Mouse (Mus musculus) hematopoietic stem cell, adult 5-6 weeks (primary cell): ENCODE data around the gene Pcnp. TPM values are rescaled to one million over a fixed set of nuclear protein-coding genes. Genes with fewer than 3 reads are reported as not detected.
"Not testable (repeated sequence)": the region's sequence is repeated elsewhere in the genome, so short reads cannot be mapped to it uniquely, and the experiment has no call there.

Source experiments
- ATAC-seq, 2 experiments: fragments of 125-278 bp in 1 of 2; replicated peaks in 1 of 2; 2 replicates each; pipeline ENCODE4 v1.8.0; 2016 to 2017; ENCODE audit warnings: inconsistent platforms in 2 of 2, mild to moderate bottlenecking in 2 of 2, moderate number of reproducible peaks in 2 of 2, low read depth in 1 of 2, moderate TSS enrichment in 1 of 2; ENCODE audit not compliant: low FRiP score in 2 of 2, poor library complexity in 2 of 2, severe bottlenecking in 2 of 2, insufficient read depth in 1 of 2, low TSS enrichment in 1 of 2
- total RNA-seq: library from RNA; stranded (forward); fragments of 172-1452, 232-1000 nt; gene quantifications from 2 replicates; pipeline ENCODE4 v1.2.3, GENCODE M21; 2017

Pcnp gene
- 120 and 153 TPM in 2 replicates for total RNA-seq

DNA sequence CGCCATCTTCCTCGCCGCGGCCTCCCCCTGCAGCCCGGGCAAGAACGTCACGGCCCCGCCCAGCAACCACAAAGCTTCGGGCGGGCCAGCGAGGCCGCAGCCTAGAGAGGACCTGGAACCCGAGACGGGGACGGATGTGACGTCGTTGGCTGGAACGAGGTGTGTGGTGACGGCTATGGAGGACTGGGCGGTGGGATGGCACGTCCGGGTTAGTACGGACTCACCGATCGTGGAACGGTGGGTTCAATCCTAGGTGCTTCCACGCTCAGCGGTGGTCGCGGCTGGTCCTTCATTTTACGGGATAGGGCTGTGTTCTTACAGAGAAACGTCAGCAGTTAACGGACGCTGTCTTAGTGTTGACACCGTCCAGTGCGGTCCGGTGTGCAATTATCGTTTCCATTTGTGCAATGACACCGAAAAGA is at the start of gene Pcnp:
TSS of gene Pcnp (minus strand) at position 79 of the 422 bp plus-strand sequence.
- ATAC-seq: peak; percentile 98 to 99

DNA sequence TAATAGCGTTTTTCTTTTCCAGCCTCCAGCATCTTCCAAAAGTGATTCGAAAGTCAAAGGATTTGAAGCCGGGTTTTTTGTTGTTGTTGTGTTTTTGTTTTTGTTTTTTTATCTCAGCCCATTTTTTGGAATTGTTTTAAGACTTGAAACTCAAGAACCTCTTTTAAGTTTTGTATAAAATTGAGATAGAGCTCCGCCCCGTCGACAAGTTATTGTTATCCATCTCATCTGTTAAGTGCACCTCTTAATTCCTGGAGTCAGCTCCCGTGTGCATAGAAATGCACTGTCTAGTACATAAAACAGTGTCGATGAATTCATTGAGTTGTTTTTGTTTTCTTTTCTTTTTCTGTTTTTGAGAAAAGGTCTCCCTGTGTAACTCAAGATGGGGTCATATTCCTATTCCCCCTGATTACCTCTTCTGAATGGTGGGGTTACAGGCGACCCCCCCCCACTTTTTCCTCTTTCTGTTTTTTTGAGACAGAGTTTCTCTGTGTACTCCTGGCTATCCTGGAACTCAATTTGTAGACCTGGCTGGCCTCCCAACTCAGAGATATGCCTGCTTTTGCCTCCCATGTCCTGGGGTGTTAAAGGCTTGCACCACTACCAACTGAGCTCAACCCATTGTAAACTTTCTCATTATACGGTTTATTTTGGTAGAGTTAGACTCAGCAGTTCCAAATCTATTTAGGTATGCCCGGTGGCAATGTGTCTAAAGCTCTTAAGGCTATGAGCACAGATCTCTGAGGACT is 46.8 kb upstream of the Pcnp start:
- ATAC-seq: no peak

DNA sequence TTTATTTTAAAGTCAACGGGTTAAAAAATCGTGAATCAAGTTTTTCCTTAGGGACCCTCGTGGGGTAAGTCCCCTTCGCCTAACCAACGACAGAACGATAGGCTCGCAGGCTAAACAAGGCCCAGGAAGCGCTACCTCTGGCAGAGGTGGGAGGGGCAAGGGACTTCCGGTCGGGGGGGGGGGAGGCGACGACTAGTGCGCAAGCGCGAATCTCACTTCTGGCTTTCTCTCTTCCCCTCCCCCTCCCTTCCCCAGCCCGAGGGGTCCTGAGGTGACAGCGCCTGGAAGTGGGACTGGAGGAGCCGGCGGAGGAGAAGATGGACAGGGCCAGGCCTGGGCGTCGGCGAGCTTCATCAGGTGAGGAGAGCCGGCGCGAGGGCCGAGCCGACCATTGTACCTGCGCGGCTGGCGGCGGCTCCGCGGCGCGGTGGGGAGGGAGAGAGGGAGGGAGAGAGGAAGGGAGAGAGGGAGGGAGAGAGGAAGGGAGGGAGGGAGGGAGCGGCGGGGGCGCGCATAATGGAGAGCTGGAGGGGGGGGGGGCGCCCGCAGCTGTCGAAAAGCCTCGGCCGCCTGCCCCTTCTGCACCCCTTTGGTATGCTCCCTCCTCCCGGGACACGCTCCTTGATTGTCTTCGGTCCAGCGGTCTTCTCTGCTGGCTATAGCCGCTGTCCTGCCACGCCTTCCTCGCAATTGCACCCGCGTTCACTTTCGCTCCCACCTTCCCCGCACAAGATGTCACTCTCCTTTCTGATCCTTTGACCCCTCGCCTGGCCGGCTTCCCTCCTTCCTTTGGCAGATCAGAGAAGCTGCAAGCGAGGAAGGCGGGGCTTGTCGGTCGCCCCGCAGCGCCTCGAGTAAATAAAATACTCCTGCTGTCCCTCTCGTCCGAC is 45.9 kb upstream of the Pcnp start:
- ATAC-seq: peak; percentile 84 to 86

DNA sequence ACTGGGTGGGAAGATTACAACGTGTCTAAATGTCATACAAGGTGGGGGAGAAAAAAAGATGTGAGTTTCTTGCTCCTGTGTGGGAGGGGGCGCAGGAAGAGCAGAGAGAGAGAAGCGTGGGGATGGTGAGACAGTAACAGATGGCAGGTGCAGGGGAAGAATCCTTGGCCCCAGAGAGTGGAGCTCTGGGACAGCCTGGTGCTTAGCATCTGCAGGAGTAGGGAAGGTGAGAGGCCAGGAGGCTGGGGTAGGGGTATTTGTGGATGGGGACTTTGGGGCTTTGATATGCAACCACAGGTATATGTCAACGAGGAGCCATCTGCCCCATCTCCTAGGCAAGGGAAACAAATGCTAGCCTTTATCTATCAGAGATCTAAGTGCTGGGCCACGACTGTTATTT is 45.0 kb upstream of the Pcnp start:
- no peak for ATAC-seq

DNA sequence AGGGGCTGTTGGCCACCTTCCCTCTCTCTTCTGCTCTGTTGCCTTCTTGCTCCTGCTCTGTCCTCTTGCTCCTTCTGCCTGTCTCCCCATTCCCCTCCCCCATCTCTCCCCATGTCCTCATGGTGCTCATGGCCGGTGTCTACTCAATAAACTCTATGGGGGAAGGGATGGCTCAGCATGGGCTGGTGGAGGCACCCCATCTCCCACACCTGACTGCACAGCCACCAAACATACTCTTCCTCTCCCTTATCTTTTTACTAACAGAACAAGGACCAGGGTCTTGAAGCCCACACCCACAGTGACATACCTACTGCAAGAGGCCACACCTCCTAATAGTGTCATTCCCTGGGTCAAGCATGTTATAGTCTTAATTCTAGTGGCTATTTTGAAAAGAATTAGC is 44.6 kb upstream of the Pcnp start:
- ATAC-seq: no peak

DNA sequence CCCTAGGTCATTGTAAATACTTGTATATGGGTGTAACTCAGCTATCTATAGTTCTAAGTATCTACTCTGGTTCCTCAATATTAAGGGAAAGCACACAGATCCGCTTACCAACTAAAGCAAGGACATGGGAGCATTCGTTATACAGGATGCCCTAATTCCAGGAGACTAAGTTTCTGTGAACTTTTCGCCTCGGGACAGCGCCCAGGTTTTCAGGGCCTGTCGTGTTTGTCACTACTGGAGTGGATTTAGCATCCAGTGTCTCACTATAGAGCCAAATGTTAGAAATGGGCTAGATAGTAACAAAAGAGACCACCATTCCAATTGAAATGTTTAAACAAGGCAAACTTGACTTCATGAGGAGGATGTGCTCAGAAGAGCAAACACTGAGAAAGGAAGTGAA is 43.6 kb upstream of the Pcnp start:
- not testable (repeated sequence) for ATAC-seq

DNA sequence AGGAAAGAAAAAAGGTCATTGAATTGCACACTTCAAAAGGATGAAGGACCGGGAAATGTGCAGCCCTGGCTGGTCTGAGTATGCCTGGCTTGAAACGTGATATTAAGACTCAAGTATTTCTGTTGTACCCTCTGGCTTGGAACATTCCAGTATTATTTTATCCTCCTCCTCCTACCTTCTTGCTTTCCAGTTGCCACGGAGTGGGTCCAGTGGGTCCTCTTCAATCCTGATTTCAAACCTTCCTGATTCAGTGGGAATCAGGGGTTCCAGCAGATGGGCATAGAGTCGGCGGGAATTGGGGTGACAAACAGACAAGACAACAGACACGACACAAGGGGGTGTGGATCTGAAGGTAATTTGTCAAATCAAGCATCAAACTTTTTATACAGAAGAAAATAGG is 43.0 kb upstream of the Pcnp start:
- ATAC-seq: no peak

DNA sequence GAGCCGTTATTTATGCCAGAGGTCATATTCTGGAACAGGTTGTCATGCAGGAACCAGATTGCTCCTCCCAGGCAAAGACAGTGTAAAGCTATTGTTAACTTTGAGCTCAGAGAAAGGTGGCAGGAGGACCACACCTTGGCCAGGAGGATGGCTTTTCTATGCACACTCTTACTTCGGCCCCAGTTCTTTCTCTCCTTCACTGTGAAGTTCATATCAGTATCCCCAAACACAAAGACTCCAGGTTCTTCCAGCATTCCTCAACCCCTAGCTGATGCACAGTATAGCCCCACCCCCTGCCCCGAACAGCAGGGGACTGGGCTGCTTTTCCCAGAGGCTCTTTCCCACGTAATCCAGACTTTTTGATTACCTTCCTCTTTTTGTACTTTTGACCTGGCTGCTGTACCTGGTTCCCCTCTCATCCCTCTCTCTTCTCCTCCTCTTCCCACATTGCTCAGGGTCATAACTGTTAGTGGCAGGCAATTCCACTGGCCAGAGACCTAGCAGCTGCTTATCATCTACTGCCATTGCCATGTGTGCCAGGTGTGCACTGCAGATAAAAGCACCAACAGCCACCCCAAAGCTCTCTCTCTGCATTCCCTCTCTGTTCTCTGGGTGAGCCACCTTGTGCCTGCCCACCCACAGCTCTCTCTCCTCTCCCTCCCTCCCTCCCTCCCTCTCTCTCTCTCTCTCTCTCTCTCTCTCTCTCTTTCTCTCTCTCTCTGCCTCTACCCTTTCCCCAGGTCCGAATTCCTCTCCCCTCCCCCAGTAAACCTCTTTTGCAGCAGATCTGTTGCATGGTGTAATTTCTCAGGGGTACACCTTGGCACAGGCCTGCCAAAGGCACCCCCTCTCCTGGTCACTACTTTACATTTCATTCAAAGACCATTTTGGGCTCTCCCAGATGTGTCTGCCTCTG is 42.0 kb upstream of the Pcnp start:
- ATAC-seq: no peak; a peak in 1 of 4 replicates

DNA sequence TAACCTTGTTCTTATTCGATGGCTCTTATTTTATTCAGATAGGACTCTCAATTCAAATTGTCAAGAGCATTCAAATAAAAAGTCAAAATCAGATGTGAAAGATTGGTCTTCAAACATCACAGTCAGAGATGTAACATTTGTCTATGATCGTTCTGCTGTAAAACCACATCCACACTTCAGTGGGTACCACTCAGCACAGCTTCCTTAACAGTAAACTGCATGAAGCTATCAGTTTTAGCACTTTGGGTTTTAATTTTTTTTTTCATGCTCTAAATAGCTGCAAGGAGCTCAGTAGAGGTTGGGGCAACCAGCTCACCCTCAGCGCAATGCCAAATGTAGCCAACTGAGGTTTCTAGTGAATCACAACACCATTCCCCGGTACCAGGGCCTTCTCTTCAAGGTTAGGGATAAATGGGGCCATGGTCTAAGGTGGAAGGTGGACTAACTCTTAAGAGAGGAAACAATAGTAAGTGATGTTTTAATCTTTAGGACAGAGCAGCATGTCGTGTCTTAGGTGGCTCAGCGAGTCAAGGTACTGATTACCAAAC is 39.1 kb upstream of the Pcnp start:
- ATAC-seq: no peak

DNA sequence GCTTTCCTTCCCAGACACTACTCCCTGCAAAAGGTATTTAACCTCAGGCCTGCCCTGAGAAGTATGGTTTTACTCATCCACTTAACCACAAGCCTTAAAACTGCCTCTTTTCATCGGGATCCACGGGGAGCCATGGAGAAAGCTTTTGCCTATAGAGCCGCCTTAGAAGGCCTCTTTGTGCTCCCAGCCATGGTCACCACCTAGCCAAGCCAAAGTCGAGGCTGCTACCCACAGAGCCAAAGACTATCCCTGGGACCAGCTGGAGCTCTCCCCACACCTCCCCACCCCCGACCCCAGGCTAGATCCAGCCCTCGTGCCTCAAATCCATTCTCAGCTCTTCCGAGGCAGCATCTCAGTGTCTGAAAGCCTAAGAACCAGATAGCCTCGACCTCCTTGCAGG is 36.6 kb upstream of the Pcnp start:
- ATAC-seq: no peak

DNA sequence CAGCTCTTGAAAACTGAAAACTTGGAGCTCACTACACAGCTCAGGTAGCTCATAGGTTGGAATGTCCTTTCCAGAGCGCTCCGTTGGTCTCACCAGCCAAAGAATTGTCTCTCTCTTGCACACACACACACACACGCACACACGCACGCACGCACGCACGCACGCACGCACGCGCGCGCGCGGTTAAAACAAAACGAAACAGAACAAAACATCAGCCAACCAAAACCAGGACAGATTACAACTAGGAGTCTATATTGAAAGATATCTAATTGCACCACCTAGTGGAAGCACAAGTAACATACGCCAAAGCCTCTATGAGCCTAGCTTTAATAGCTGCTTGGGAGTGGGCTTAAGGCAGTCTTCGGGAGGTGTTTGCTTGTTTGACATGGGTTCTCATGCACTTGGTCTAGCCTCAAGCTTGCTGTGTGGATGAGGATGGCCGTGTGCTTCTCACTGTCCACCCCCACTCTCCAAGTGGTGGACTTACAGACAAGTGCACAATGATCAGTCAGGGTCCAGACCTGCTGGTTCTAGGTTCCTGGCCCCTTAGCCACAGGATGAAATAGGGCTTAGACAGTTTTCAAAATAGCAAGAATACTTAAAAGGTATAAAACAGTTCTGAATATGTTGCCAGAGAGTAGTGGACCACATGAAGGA is 34.9 kb upstream of the Pcnp start:
- ATAC-seq: peak; percentile 96

DNA sequence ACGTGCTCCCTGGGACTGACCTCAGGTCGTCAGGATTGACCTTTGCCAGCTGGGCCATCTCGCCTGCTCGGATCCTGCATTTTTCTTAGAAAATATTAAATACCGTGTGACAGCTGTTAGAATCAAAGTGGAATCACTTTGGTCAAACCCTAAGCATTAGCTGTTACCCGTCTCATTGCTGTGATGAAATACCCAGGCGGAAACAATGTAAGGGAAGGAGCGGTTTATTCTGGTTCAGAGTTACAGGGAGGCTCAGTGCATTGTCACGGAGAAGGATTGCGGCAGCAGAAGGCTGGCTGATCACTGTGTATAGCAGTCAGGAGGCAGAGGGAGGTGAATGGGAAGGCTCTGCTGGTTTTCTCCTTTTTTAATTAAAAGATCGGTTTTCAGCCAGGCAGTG is 33.4 kb upstream of the Pcnp start:
- ATAC-seq: peak in 1 of 2 experiments; percentile 32; a peak in 1 of 4 replicates

DNA sequence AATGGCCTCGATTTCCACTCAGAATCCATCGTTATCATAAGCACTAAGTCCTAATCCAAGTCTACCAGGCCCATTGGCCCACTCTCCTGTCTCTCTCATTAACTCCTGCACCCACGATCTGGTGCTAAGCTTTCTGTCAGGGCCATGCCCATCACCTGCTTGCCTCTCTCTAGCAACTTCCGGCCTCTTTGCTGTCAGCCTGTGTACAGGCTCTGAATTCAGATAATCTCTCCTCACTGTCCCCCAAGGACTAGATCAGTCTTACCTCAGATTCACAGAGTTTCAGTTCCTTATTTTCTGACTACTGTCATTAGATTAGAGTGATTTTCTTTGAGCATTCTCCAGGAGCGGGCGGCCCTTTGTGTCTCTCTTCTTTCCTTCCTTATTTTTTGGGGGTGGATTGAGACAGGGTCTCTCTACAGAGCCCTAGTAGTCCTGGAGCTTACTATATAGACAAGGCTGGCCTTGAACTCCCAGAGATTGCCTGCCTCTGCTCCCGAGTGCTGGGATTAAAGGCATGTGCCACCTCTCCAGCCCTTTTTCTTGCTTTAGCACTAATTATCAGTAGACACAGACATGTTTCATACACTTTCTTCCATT is 32.6 kb upstream of the Pcnp start:
- peak; percentile 22 to 47; a peak in 3 of 4 replicates for ATAC-seq

DNA sequence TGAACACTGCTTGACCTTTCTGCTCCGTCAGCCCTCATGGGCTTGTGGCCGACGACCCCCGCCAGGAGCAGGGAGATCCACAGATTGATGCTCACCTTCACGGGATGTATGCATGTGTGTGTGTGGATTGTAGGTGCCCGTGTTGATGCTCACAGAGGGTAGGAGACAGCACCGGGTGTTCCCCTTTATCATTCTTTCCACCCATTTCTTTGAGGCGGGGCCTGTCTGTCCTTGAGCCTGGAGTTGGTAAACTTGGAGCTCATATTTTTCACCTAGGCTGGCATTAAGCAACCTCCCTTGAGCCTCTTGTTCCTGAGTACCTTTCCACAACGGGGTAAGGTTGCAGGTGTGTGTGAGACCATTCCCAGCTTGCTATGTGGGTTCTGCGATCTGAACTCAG is 28.6 kb upstream of the Pcnp start:
- ATAC-seq: no peak

DNA sequence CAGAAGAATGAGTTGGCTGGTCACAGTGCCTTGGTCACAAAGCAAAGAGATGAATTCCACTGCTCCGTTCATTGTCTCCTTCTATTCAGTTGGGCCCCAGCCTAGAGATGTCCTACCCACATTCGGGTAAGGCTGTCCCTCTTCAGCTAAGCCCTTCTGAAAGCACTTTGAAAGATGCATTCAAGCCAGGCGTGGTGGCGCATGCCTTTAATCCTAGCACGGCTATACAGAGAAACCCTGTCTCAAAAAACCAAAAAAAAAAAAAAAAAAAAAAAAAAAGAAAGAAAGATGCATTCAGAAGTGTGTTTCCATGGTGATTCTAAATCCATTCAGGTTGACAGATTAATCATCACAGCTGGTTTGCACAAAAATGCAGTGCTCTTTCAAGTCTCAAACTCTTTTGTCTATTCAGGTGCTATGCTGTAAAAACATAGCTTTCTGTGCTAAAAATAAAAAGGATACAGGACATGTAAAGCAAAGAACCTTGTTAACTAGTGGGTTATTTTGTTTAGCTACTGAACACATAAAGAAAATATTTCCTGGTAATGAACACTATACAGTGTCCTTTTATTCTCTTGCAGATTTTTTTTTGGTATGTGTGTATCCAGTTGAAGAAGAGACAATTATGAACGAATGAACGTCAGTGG is 27.5 kb upstream of the Pcnp start:
- no peak for ATAC-seq

DNA sequence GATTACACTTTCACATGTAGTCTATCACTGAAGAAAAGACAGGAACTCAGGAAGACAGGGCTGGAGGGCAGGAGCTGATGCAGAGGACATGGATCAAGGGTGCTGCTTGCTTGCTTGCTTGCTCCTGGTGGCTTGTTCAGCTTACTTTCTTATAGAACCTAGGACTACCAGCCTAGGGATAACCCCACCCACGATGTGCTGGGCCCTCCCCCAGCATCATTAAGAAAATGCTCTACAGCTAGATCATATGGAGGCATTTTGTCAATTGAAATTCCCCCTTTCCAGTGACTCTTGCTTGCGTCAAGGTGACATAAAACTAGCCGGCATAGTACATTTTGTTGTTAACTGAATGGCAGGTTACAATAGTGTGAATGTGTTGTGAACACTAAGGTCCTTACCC is 26.4 kb upstream of the Pcnp start:
- no peak for ATAC-seq
